Comparison of ENCODE assay signal across 9 mouse cellular contexts in genomic region chr7:116164232-116164631, GRCm38 (mm10).
"Had no signal": no experiment of that assay in that cellular context is flagged by ENCODE, and none has a peak within 500 bp of the region (broad histone marks: within the 10 kb centered on the region; RNA-seq: fewer than 3 reads in every experiment).

No protein-coding gene starts in this region.

- DNase-seq: kidney, adult 8-10 months; kidney, postnatal 25 days; right cerebral cortex, postnatal 14 days; thymus, adult 2 months; thymus, postnatal 25 days had no signal

- ATAC-seq: liver, embryonic 12.5 days; midbrain, embryonic 13.5 days had no signal

- H3K4me2 ChIP-seq: limb, embryonic 15.5 days; liver, embryonic 12.5 days; midbrain, embryonic 13.5 days; stomach, embryonic 15.5 days had no signal

- H3K4me1 ChIP-seq: liver, embryonic 12.5 days; stomach, embryonic 15.5 days had no signal

- H3K9ac ChIP-seq: limb, embryonic 15.5 days; liver, embryonic 12.5 days; midbrain, embryonic 13.5 days; stomach, embryonic 15.5 days had no signal

- H3K27me3 ChIP-seq: limb, embryonic 15.5 days; liver, embryonic 12.5 days; midbrain, embryonic 13.5 days; stomach, embryonic 15.5 days had no signal

- H3K27ac ChIP-seq: limb, embryonic 15.5 days; liver, embryonic 12.5 days; midbrain, embryonic 13.5 days; stomach, embryonic 15.5 days had no signal

- H3K9me3 ChIP-seq: limb, embryonic 15.5 days; liver, embryonic 12.5 days; midbrain, embryonic 13.5 days; stomach, embryonic 15.5 days had no signal

- H3K4me3 ChIP-seq: limb, embryonic 15.5 days; liver, embryonic 12.5 days; midbrain, embryonic 13.5 days; stomach, embryonic 15.5 days had no signal

- H3K36me3 ChIP-seq: limb, embryonic 15.5 days; liver, embryonic 12.5 days; stomach, embryonic 15.5 days had no signal
